Mouse (Mus musculus) liver, embryonic 14.5 days (tissue): Measurements from ENCODE around the gene Ppp1r12b. TPM values are rescaled to one million over a fixed set of nuclear protein-coding genes. Genes with fewer than 3 reads are reported as not detected.

ENCODE experiments used
- ATAC-seq: fragments of 200-750 bp; cut with Nextera tagmentation; 2 replicates; pipeline ENCODE4 v1.8.0; 2017; ENCODE audit warnings: moderate number of reproducible peaks, mild to moderate bottlenecking, moderate library complexity; ENCODE audit not compliant: insufficient read depth
- DNase-seq, 3 experiments: peaks; one replicate each; pipeline ENCODE4 v3.0.0-alpha.2; 2012 to 2013; ENCODE audit warnings: low read depth in 3 of 3, low spot score in 3 of 3
- H3K27ac ChIP-seq: fragments of 300-500 bp; sonication (generic); 2 replicates; pipeline ENCODE4 v1.5.1; 2014; ENCODE audit warnings: moderate library complexity, mild to moderate bottlenecking, control low read depth, inconsistent platforms
- H3K27me3 ChIP-seq: fragments of 300-500 bp; sonication (generic); 2 replicates; pipeline ENCODE4 v1.6.1; 2014; ENCODE audit warnings: mild to moderate bottlenecking, low read length, moderate library complexity; ENCODE audit not compliant: control insufficient read depth, insufficient read depth
- H3K36me3 ChIP-seq: fragments of 300-500 bp; sonication (generic); replicated peaks from 2 replicates; pipeline ENCODE4 v1.6.1; 2014; ENCODE audit warnings: low read depth; ENCODE audit not compliant: control insufficient read depth, insufficient read depth
- H3K4me1 ChIP-seq, 2 experiments: fragments of 200-500 bp in 1 of 2; fragments of 300-500 bp in 1 of 2; sonication (generic) in 1 of 2; replicated peaks; 2 replicates each; pipeline ENCODE4 v1.6.1; 2012 to 2014; ENCODE audit warnings: antibody characterized with exemption in 1 of 2, inconsistent platforms in 1 of 2, low read length in 1 of 2; ENCODE audit not compliant: control insufficient read depth in 2 of 2, insufficient read depth in 2 of 2
- H3K4me2 ChIP-seq: fragments of 300-500 bp; sonication (generic); 2 replicates; pipeline ENCODE4 v1.6.1; 2014; ENCODE audit warnings: low read depth, mild to moderate bottlenecking, control low read depth, moderate library complexity
- H3K4me3 ChIP-seq, 2 experiments: fragments of 200-500 bp in 1 of 2; fragments of 300-500 bp in 1 of 2; sonication (generic) in 1 of 2; 2 replicates each; pipeline ENCODE4 v1.5.1; 2012 to 2014; ENCODE audit warnings: low read depth in 2 of 2, low read length in 2 of 2, mild to moderate bottlenecking in 2 of 2, control low read depth in 1 of 2, inconsistent platforms in 1 of 2, moderate library complexity in 1 of 2; ENCODE audit not compliant: insufficient read depth in 1 of 2
- H3K9ac ChIP-seq: fragments of 300-500 bp; sonication (generic); replicated peaks from 2 replicates; pipeline ENCODE4 v1.6.1; 2014; ENCODE audit warnings: mild to moderate bottlenecking, control low read depth, moderate library complexity
- H3K9me3 ChIP-seq: fragments of 300-500 bp; sonication (generic); 2 replicates; pipeline ENCODE4 v1.6.1; 2016; ENCODE audit warnings: low read length, mixed read lengths; ENCODE audit not compliant: control insufficient read depth
- CTCF ChIP-seq: IDR thresholded peaks from 2 replicates; pipeline ENCODE4 v1.5.1; 2016; ENCODE audit warnings: antibody characterized with exemption, low read depth, control low read depth
- EP300 ChIP-seq: IDR thresholded peaks from 2 replicates; pipeline ENCODE4 v1.6.1; 2016; ENCODE audit warnings: antibody characterized with exemption, low read depth
- WGBS: fragments of 180-500 bp; shearing (Covaris S2); extraction: QIAGEN DNeasy Blood & Tissue Kit; methylation state at CpG from one replicate; pipeline ENCODE4 v1.1.7; 2014; ENCODE audit not compliant: insufficient replicate concordance; 5-methylcytosine and 5-hydroxymethylcytosine counted together
- polyA plus RNA-seq, 2 experiments: library from polyadenylated mRNA; depleted of rRNA in 1 of 2; stranded (reverse) in 1 of 2; unstranded in 1 of 2; fragments of >200 nt; fragmentation: Nextera tagmentation in 1 of 2; extraction: Ambion mirVana in 1 of 2; gene quantifications; 2 replicates each; pipeline versions ENCODE4 v1.2.1 to v1.2.3; 2012 to 2014

Gene Ppp1r12b
- polyA plus RNA-seq, 2 experiments = 1.6 to 1.7 TPM

DNA sequence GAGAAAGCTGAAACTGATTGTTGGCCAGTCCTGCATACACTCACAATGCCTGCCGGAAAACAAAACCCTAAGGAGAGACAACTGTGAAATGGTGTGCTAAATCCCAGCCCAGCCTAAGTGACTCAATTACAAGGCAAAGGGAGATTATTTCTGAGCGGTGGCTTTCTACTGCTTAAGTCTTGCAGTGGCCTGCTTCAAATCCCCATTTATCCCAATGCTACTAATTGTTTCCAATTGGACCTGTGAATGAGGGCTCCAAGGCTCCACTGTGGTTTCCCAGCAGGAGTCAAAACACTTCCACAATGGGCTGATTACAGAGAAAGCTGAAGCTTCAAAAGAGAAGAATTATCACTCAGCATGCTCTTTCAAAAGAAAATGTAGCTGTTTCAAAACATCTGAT is 95.2 kb downstream of the Ppp1r12b start:
- Histone ChIP-seq H3K9ac (no peak overlapping the region), H3K27ac (no peak overlapping the region), H3K27me3 (no peaks in the 10 kb centered on the region), H3K4me3 (no peak overlapping the region), H3K4me1 (no peaks in the 10 kb centered on the region), H3K9me3 (no peaks in the 10 kb centered on the region), H3K4me2 (no peak overlapping the region), H3K36me3 (no peaks in the 10 kb centered on the region)
- no peak for TF ChIP-seq EP300
- TF ChIP-seq CTCF = no peak
- DNase-seq = no peak
- WGBS = 80% methylated on average over 2 of the region's 2 CpGs
- ATAC-seq = no peak

DNA sequence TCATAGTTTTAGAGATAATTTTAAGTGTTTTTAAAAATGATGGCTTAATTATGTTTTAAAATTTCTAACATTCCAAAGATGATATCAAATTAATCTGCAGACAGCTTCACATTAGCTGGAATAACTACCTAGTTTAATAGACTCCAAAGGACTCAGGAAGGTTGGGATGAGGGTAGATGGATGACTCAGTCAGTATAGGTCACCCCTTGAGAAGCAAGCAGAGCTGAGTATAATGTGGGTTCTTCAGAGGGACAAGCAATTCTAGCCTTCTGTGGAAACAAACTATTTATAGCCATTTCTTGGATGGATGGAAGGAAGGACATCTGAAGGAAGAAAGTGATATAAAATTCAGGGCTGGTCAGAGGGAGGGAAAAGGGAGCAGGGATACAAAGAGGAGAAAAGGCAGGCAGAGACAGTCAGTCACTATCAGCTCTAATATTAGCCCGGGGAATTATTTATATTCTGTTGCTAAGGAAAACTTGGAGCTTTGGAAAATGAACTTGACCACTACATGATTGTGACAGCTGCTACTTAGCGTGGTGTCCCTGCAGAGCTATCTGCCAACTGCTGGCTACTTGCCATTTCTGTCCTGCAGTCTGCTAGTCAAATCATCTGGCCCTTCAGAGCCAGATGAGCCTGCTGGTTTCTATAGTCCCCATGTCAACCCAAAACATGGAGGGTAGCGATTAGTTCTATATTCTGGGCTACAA is 97.2 kb downstream of the Ppp1r12b start:
- no peak for ATAC-seq
- WGBS = 70% methylated on average over 3 of the region's 3 CpGs

DNA sequence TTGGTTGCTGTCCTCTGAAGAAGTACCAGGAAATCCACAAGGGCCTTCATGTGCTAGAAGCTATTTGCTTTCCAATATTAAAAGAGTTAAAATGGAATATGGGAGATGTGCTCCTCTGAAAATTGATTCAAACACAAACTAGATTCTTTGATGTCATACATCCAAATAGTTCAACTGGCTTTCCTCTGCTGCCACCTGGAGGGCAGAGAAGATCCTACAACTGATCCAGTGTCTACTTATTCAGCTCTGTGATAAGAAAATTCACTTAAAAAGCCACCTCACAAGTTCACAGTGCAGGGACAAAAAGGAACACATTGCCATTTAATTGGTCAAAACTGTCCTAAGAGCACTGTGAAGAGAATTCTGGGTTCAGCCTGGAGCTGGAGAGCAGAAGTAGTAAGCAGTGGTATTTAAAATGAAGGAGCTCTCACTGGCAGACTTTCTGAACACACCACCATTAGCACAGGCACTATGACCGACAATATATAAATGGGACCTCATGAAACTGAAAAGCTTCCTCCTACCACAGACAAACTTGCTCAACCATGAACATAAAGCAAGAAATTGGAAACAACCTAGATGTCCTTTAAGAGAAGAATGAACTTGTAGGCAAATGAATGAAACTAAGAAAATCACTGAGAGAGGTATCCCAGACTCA is 101.3 kb downstream of the Ppp1r12b start:
- DNase-seq = peak; percentile 30 to 52 (median 48)
- H3K4me3 ChIP-seq = no peak overlapping the region
- peak; percentile 78 for TF ChIP-seq CTCF
- TF ChIP-seq EP300 = no peak
- 73% methylated on average over 1 of the region's 1 CpGs for WGBS
- no peaks in the 10 kb centered on the region for H3K9me3 ChIP-seq
- H3K4me2 ChIP-seq = no peak overlapping the region
- H3K9ac ChIP-seq = no peak overlapping the region
- no peaks in the 10 kb centered on the region for H3K27me3 ChIP-seq
- no peak for ATAC-seq
- H3K36me3 ChIP-seq = no peaks in the 10 kb centered on the region
- H3K27ac ChIP-seq = no peak overlapping the region
- H3K4me1 ChIP-seq = peaks cover 0 to 3% of the 10 kb centered on the region in 2 experiments; a peak in 1 of 4 replicates

More for the DNA sequence above, 97.2 kb downstream of the Ppp1r12b start:
- DNase-seq = no peak
- Histone ChIP-seq H3K9ac (no peak overlapping the region), H3K27ac (no peak overlapping the region), H3K27me3 (no peaks in the 10 kb centered on the region), H3K36me3 (no peaks in the 10 kb centered on the region), H3K4me3 (no peak overlapping the region), H3K9me3 (no peaks in the 10 kb centered on the region), H3K4me2 (no peak overlapping the region), H3K4me1 (no peaks in the 10 kb centered on the region)
- no peak for TF ChIP-seq CTCF
- no peak for TF ChIP-seq EP300

DNA sequence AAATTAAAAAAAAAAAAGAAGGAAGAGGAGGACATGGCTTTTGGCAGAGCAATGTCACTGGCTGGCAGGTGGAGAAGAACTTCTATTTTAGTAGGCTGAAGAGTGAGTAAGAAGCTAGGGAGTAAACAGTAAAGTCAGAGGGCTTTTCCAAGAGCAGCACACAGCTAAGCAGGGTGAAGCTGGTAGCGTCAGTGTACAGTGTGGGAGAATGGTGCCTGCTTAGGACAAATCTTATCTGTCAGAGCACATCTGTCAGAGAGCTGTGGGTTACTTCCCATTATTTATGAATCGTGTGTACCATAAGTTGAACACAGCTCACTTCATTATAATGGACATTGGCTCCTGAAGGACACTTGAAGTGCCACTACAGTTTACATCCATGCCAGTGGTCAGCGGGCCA is 102.9 kb downstream of the Ppp1r12b start:
- TF ChIP-seq EP300 (no peak), CTCF (no peak)
- H3K36me3 ChIP-seq = no peaks in the 10 kb centered on the region
- no peak overlapping the region for H3K9ac ChIP-seq
- WGBS = 32% methylated on average over 3 of the region's 3 CpGs
- H3K9me3 ChIP-seq = no peaks in the 10 kb centered on the region
- no peak for DNase-seq
- H3K27ac ChIP-seq = no peak overlapping the region
- ATAC-seq = 0 out of 2 replicates have a peak, but pooled peaks have one; percentile 21
- H3K27me3 ChIP-seq = no peaks in the 10 kb centered on the region
- no peak overlapping the region for H3K4me2 ChIP-seq
- H3K4me1 ChIP-seq = peaks cover 0 to 3% of the 10 kb centered on the region in 2 experiments; a peak in 1 of 4 replicates
- no peak overlapping the region for H3K4me3 ChIP-seq

DNA sequence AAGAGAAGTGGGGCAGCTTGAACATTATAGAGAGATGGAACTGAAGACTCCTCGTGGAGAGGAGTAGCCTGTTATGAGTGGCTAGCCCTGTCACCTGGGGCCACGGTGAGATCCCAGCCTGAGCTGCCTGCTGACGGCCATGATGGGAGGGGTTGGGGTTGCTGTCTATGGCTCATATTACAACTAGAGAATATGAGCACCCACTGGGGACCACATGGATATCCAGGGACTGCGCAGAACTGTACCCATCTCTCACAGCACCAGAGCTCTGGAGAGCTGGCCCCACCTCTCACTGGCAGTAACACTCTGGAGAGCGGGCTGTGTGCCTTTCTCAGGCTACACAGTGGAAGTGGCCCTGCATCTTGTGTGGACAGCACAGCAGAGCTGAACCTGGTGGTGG is 104.5 kb downstream of the Ppp1r12b start:
- TF ChIP-seq EP300 (no peak), CTCF (no peak)
- 73% methylated on average over 5 of the region's 5 CpGs for WGBS
- Histone ChIP-seq H3K4me1 (peaks cover 0 to 3% of the 10 kb centered on the region in 2 experiments; a peak in 1 of 4 replicates), H3K36me3 (no peaks in the 10 kb centered on the region), H3K27me3 (no peaks in the 10 kb centered on the region), H3K27ac (no peak overlapping the region), H3K9me3 (no peaks in the 10 kb centered on the region), H3K9ac (no peak overlapping the region), H3K4me2 (no peak overlapping the region), H3K4me3 (no peak overlapping the region)
- no peak for ATAC-seq
- DNase-seq = no peak
